Mouse (Mus musculus) neural tube, embryonic 15.5 days (tissue): Measurements from ENCODE around the gene Ifnar2. TPM values are rescaled to one million over a fixed set of nuclear protein-coding genes. Genes with fewer than 3 reads are reported as not detected.

ENCODE experiments used
- ATAC-seq: fragments of 200-750 bp; cut with Nextera tagmentation; 2 replicates; pipeline ENCODE4 v1.8.0; 2017; ENCODE audit warnings: mild to moderate bottlenecking, moderate TSS enrichment, moderate library complexity; ENCODE audit not compliant: low FRiP score
- H3K27ac ChIP-seq: fragments of 300-500 bp; sonication (generic); replicated peaks from 2 replicates; pipeline ENCODE4 v1.5.1; 2015; ENCODE audit warnings: mild to moderate bottlenecking, inconsistent platforms
- H3K27me3 ChIP-seq: fragments of 300-500 bp; sonication (generic); replicated peaks from 2 replicates; pipeline ENCODE4 v1.6.1; 2015; ENCODE audit warnings: inconsistent platforms
- H3K36me3 ChIP-seq: fragments of 300-500 bp; sonication (generic); 2 replicates; pipeline ENCODE4 v1.6.1; 2015; ENCODE audit warnings: inconsistent platforms
- H3K4me1 ChIP-seq: fragments of 300-500 bp; sonication (generic); 2 replicates; pipeline ENCODE4 v1.6.1; 2015; ENCODE audit warnings: inconsistent platforms
- H3K4me2 ChIP-seq: fragments of 300-500 bp; sonication (generic); 2 replicates; pipeline ENCODE4 v1.6.1; 2015; ENCODE audit warnings: inconsistent platforms, mild to moderate bottlenecking, moderate library complexity
- H3K4me3 ChIP-seq: fragments of 300-500 bp; sonication (generic); replicated peaks from 2 replicates; pipeline ENCODE4 v1.5.1; 2015; ENCODE audit warnings: mild to moderate bottlenecking, inconsistent platforms
- H3K9ac ChIP-seq: fragments of 300-500 bp; sonication (generic); replicated peaks from 2 replicates; pipeline ENCODE4 v1.6.1; 2015; ENCODE audit warnings: mild to moderate bottlenecking, inconsistent platforms
- H3K9me3 ChIP-seq: fragments of 300-500 bp; sonication (generic); replicated peaks from 2 replicates; pipeline ENCODE4 v1.6.1; 2016; ENCODE audit warnings: inconsistent platforms
- WGBS: fragments of 180-500 bp; shearing (Covaris S2); methylation state at CpG from one replicate; pipeline ENCODE4 v1.1.7; 2015; ENCODE audit warnings: mixed read lengths; 5-methylcytosine and 5-hydroxymethylcytosine counted together
- polyA plus RNA-seq: library from polyadenylated mRNA; unstranded; fragments of >200 nt; fragmentation: Nextera tagmentation; extraction: Ambion mirVana; gene quantifications from 2 replicates; pipeline ENCODE4 v1.2.1, GENCODE M21; 2015

Gene Ifnar2
- polyA plus RNA-seq, 1 experiment from 2014 or later = 42.3 TPM

DNA sequence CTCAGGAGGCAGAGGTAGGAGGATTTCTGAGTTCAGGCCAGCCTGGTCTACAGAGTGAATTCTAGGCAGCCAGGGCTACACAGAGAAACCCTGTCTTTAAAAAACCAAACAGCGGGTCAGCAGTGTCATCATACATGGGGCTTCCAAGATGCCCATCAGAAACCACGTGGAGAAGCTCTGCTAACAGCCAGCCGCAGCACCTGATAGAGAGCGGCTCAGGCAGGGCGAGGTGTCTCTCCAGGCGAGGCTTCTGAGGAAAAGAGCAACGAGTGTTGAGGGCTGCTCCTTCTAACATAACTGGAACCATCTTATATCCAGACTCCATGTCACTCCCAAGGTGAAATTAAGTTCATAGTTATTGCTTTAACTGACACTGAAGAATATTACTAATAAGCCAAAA, 76.3 kb downstream of the Ifnar2 start:
- Histone ChIP-seq H3K36me3 (no peaks in the 10 kb centered on the region), H3K4me3 (no peak overlapping the region), H3K27me3 (no peaks in the 10 kb centered on the region), H3K9me3 (no peaks in the 10 kb centered on the region), H3K9ac (no peak overlapping the region), H3K27ac (no peak overlapping the region), H3K4me1 (0 out of 2 replicates have a peak, but pooled peaks cover 2% of the 10 kb centered on the region), H3K4me2 (no peak overlapping the region)
- 88% methylated on average over 7 of the region's 7 CpGs for WGBS
- ATAC-seq = no peak

DNA sequence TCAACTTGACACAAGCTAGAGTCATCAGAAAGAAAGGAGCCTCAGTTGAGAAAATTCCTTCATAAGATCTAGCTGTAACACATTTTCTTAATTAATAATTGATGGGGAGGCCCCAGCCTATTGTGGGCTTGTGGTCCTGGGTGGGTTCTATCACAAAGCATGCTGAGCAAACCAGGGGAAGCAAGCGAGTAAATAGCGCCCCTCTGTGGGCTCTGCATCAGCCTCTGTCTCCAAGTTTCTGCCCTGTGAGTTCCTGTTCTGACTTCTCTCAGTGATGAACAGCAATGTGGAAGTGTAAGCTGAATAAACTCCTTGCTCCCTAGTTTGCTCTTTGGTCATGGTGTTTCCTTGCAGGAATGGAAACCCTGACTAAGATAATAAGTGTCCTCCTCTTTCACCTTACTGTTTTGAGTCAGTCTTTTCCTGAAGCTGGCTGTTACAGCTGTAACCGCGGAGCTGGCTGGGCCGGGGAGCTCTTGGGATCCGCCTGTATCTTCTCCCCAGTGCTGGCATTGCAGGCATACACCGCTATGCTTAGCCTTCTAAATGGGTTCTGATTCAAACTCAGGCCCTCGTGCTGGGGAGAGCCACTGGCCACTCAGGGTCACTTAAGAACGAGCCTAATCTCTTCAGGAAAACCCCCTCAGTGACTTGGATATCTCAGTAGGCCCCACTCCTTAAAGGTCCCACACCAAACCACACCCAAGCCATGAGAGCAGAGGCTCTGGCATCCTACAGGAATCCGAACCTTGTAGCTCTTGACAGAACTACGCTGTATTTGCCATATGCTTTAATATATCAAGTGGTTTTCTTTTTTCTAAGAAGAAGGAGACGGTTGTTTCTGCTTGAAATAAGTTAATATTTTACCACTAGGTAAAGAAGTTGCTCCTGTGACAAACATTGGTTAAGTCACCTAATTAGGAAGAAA, 77.8 kb downstream of the Ifnar2 start:
- H3K4me3 ChIP-seq = no peak overlapping the region
- no peaks in the 10 kb centered on the region for H3K9me3 ChIP-seq
- ATAC-seq = no peak
- WGBS = 87% methylated on average over 12 of the region's 12 CpGs
- H3K4me2 ChIP-seq = no peak overlapping the region
- H3K36me3 ChIP-seq = no peaks in the 10 kb centered on the region
- no peaks in the 10 kb centered on the region for H3K27me3 ChIP-seq
- no peak overlapping the region for H3K27ac ChIP-seq
- 0 out of 2 replicates have a peak, but pooled peaks cover 2% of the 10 kb centered on the region for H3K4me1 ChIP-seq
- no peak overlapping the region for H3K9ac ChIP-seq

DNA sequence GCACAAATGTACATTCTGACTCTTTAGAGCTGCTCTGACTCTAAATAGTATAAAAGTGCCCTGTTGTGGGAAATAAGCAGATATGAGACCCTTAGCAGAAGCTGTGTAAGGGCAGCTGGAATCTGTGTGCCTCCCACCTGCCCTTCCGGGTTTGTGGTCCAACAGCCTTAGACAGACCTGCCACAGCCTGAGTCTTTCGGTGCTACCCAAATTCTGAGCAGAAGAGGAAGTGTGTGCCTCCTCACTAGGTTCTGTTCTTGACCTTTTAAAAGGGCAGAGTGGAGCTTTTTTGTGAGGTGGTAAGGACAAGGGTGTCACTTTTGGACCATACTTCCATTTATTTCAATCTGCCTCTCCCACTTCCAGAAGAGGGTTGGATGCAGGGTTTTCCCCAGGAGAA, 79.4 kb downstream of the Ifnar2 start:
- no peak overlapping the region for H3K4me3 ChIP-seq
- H3K9me3 ChIP-seq = no peaks in the 10 kb centered on the region
- H3K27ac ChIP-seq = no peak overlapping the region
- 0 out of 2 replicates have a peak, but pooled peaks cover 2% of the 10 kb centered on the region for H3K4me1 ChIP-seq
- no peaks in the 10 kb centered on the region for H3K36me3 ChIP-seq
- no peaks in the 10 kb centered on the region for H3K27me3 ChIP-seq
- no peak overlapping the region for H3K9ac ChIP-seq
- 79% methylated on average over 2 of the region's 2 CpGs for WGBS
- no peak for ATAC-seq
- no peak overlapping the region for H3K4me2 ChIP-seq

GRCm38 (mm10) chr16:91452363-91452896, 79.8 kb downstream of the Ifnar2 start:
- no peaks in the 10 kb centered on the region for H3K4me1 ChIP-seq
- no peak overlapping the region for H3K9ac ChIP-seq
- no peak overlapping the region for H3K4me2 ChIP-seq
- H3K9me3 ChIP-seq = no peaks in the 10 kb centered on the region
- no peak overlapping the region for H3K27ac ChIP-seq
- no peaks in the 10 kb centered on the region for H3K36me3 ChIP-seq
- 79% methylated on average over 6 of the region's 6 CpGs for WGBS
- ATAC-seq = no peak
- H3K4me3 ChIP-seq = no peak overlapping the region
- no peaks in the 10 kb centered on the region for H3K27me3 ChIP-seq

Other genes with a start within 250 kb of the Ifnar2 start
- gene Olig2, start 147.3 kb upstream of the Ifnar2 start, polyA plus RNA-seq = 8.5 and 9.9 TPM in 2 replicates
- 77.3 and 86.7 TPM in 2 replicates for gene Olig1, start 103.0 kb upstream of the Ifnar2 start, polyA plus RNA-seq
- gene Gm21970, start 18.9 kb downstream of the Ifnar2 start, polyA plus RNA-seq = not detected in 2 replicates
- 14.4 and 26.5 TPM in 2 replicates for gene Il10rb, start 33.4 kb downstream of the Ifnar2 start, polyA plus RNA-seq
- 45.3 and 46.8 TPM in 2 replicates for gene Ifnar1, start 112.5 kb downstream of the Ifnar2 start, polyA plus RNA-seq
- gene Ifngr2, start 174.3 kb downstream of the Ifnar2 start, polyA plus RNA-seq = 106 and 112 TPM in 2 replicates
- gene Tmem50b, start 225.0 kb downstream of the Ifnar2 start, polyA plus RNA-seq = 102 and 112 TPM in 2 replicates
- gene Dnajc28, start 246.2 kb downstream of the Ifnar2 start, polyA plus RNA-seq = 5.1 and 5.9 TPM in 2 replicates